Mouse (Mus musculus): ENCODE results near the gene Fam228b.
"Not testable (repeated sequence)": the region's sequence is repeated elsewhere in the genome, so short reads cannot be mapped to it uniquely, and the experiment has no call there.

Gene Fam228b

DNA sequence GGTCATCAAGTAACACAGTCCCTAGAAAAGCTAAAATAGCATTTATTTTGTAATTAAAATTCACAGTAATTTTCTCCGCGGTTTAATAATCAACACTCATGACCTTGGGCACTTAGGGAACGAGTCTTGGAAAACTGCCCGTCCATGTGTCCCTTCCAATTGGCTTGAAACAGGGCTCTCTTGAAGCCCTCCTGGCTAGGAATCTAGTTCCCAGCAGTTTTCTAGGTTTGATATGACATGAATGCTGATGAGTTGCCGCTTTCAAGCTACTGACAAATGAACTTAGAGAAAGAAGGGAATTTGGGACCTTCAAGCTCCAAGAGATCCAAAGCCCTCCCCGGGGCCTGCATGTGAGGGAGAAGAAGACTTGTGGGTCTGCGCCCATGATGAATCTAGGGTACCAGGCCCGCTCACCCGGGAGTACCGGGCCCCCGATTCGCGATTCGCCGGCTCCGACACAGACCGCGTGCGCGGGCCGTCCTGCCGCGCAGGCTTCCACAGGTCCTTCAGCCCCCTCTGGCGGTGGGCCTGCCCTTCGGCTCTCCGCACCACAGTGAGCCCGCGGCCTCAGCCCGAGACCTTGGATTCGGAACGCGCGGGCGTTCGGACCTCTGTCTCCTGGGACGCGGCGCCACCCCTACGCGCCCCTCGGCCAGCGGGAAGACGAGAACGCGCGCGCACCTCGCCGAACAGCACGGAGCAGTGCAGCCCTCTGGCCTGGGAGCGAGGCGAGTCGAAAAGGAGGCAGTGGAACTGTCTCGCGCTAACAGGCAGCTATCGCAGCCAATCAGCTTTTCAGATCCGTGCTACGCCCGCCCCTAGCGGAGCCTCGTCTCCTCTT is at the start of gene Fam228b, which contains the start of gene Pfn4:
Gene Fam228b (minus strand): TSS at position 776 of the 841 bp plus-strand sequence.
Gene Pfn4 (plus strand): TSS at position 531 of the 841 bp plus-strand sequence.
- DNase-seq = peak; percentile 97

DNA sequence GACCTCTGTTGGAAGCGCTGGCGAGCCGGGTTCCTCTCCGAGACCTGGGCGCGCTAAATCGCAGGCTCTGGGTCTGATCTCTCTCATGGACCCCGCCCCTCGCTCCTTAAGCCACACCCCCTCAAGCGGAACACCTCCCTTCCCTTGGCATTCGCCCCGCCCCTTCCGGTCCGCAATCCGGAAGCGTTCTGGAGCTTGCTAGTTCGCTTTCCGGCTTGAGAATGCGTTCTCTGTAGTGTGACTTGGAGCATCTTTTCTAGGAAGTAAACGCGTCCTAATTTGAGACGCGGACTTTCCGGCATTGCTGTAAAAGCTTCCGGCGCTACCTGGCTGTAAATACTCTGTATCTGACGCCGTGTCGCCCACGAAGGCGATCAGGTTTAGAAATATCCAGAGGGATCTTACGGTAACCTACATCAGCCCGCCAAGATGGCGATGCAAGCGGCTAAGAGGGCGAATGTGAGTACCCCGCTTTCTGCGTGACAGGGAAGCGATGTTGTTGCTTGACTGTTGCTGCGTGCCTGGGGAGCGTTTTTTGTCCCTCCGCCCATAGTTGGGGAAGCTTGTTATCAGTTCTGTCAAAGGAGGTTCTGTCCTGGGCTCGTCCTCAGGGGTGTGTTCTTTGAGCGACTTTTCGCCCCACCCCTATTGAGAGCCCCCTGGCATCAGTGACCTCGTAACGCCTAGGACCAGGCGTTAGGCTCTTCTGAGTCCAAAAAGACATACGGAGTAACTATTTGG is 48.5 kb upstream of the Fam228b start, which contains the start of gene Sf3b6:
Gene Sf3b6 (plus strand): TSS at position 184 of the 741 bp plus-strand sequence.
- DNase-seq = peak; percentile 99

DNA sequence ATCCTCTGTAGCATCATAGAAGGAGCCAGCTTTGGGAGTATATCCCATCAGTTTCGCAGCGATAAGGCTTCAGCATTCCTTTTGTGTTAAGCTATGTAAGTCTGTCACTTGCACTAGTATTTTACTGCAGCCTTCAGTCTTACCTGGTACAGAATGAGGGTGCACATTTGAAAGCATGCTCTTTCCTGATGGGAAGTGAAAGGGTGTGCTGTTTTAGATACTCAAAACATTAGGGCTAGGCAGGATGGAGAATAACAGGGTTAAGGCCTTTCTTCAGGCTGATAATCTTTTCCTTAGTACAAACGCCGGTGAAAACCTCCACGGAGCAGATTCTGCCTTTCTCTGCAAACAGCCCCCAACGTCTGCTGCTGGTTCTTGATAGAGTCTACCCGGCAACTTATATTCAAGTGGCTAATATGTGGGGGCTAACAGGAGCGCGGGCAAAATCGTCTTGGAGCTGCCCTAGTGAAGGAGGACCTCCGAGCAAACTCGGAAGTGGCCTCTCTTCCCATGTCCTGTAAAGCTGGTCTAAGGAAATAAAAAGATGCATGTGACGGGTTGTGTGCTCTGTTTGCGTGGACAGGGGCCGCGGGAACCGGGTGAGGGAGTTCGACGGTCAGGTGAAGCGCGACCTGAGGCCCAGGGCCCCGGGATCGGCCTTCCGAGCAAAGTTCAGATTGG is 47.8 kb upstream of the Fam228b start:
- DNase-seq = no peak

DNA sequence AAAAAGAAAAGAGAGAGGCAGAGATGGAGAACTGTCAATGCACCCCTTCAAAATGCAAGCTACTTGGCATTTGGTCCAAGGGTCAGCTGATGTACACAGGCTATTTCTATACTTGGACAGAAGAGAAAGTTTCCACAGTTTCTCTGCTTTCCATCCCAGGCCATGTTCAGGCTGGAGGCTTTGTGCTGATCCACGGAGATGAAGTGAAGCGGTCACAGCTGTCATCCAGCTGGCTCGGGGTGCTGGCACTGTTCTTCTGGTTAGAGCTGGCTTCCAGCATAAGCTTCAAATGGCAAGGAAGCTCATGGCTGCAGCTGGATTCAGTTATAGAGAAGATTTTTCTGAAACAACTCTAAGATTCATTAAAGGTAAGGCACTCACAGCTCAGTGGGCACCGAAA is 44.6 kb upstream of the Fam228b start:
- DNase-seq = no peak

DNA sequence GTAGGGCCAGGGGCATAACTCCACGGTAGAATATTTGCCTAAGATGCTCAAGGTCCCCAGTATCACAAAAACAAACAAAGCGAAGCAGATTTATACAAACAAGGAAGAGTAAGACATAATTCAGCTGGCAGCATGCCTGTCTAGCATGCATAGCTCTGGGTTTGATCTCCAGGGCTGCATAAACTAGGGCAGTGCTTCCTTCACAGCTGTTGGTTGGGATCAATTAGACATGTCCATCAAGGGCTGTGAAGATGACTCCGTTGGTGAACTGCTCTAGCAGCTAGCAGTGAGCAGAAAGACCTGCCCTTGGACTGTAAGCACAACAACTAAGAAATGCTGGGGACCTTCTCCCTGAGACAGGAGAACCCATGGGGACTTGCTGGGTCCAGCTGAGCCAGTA is 42.6 kb upstream of the Fam228b start:
- no peak for DNase-seq

DNA sequence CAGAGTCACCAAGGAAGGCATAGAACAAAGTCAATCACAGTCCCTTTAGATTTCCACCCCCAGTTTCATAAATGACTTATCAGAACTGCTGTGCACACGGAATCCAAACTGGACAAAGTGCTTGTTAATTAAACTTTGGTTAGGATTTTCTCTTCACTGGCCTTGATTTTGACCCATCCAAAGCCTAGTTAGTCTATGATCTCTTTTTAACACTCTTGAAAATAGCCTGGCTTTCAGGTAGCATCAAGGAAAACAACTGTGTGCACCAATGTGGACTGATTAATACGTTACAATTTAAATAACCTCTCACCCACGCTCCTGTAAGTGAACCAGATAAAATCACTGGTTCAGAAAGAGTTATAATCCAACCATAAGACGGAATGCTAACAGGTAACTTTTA is 42.0 kb upstream of the Fam228b start:
- no peak for DNase-seq

DNA sequence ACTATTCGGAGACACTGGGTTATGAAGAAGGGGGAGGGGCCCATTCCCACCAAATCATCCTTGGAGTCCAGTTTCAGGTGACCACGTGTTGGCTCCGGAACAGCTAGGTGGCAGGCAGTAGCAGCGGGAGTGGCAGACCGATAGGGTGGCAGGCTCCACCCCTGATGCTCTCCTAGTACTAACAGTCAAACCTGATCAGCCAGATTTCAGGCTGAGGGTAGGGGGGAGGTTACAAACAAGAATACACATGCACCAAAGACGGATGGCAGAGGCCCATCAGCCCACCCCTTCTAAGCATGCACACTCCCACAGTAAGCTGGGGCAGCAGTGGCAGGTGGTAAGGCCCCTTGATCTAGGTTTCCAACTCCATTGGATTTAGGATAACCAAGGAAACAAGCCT is 28.4 kb upstream of the Fam228b start:
- DNase-seq = not testable (repeated sequence)

DNA sequence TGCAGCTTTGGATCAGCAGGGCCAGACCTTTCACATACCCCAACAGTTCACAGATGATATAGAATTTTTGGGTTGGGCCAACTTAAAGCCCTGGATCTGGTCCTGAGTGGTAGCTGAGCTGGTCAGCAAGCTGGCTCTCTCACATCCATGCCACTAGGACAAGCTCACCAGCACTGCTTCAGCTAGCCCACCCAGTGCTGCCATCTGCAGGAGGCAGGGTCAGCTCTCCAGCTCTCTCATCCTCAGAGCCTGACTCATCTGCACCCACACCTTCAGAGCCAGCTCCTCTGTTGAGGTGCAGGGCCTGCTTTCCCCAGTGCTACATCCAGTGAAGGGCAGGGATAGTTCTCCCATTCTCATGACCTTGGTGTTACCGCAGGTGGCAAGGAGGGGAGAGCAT is 24.7 kb upstream of the Fam228b start:
- DNase-seq = no peak

DNA sequence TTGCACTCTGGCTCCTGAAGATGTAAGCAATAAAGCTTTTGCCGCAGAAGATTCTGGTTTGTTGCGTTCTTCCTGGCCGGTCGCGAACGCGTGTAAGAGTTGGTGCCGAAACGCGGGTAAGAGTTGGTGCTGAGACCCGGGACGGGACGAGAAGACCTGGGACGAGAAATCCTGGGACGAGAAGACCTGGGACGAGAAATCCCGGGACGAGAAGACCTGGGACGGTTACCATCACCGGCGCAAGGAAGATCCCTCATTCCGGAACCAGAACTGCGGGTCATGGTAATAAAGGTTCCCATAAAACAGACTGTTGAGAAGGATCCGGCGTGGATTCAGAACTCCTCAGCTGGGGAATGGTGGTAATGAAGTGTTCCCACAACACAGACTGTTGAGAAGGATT is 19.1 kb upstream of the Fam228b start:
- DNase-seq = not testable (repeated sequence)

DNA sequence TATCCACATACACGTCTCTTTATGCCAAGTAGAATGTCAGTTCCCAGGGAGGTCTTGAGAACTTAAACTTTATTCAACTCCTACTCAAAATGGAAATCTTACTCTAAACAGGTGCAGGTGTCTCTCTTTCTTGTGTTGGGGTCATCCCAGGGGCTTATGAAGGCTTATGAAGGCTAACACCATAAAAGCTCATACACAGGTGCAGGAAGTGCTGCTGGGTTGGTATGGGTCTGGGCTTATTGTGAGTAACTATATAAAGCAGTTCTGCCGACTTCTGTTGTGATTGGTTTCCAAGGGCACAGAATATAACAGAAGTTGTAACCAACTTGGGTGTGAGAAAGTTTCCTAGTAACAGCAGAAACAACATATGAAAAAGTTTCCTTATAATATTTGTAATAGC is 15.4 kb upstream of the Fam228b start:
- no peak for DNase-seq

DNA sequence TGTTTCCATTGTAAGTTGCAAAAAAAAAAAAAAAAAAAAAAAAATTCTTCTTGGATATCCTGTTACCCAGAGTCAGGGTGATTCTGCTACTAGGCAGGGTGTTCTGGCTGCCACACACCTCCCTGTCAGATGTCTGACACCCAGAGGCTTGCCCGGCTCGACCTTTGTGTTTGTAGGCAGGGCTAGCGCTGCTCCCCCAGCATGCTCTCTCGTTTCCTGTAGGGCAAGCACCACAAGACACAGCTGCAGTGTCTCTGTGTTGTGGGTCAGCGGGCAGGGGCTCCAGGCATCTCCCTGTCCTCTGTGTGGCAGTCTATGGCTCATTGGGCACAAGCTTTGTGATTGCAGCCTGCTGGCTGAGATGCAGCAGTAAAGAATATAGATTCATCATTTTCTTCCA is 14.5 kb upstream of the Fam228b start:
- no peak for DNase-seq

DNA sequence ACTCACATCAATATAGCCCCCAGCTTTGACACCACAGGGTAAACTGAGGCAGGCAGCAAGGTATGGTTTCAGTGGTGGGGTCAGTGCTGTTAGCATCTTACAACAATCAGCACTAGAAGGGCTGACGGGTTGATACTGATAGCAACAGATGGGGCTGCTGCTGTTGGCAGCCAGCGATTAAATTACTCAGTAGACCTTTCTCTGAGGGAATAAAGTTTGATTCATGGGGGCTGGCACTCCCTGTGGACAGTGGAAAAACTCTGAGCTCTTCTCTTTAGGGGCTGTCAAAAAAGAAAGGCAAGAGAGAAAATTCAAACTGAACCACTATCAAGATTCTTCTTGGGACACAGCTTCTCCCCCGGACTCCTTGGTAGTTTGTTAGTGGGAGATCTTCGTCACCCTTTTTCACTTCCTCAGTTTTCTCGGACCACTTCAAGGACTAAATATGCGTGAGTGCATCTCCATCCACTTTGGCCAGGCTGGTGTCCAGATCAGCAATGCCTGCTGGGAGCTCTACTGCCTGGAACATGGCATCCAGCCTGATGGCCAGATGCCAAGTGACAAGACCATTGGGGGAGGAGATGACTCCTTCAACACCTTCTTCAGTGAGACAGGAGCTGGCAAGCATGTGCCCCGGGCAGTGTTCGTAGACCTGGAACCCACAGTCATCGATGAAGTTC is 12.8 kb upstream of the Fam228b start:
- peak; percentile 28 for DNase-seq

DNA sequence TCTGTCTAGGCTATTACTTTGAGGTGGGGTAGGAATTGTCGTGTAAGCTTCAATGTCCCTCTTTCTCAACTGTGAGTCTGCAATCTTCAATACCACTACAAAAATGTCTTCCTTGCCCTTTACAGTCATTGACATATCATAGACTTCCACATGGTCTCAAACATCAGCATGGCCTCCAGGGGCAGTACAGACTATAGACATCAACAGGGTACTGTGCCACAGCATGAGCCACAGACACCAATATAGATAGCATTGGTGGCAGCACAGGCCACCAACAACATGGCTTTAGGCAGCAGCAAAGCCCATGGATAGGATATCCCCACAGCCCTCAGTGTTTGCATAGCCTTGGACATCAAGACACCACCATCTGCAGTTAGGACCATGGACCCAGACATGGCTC is 12.2 kb upstream of the Fam228b start:
- DNase-seq = no peak

DNA sequence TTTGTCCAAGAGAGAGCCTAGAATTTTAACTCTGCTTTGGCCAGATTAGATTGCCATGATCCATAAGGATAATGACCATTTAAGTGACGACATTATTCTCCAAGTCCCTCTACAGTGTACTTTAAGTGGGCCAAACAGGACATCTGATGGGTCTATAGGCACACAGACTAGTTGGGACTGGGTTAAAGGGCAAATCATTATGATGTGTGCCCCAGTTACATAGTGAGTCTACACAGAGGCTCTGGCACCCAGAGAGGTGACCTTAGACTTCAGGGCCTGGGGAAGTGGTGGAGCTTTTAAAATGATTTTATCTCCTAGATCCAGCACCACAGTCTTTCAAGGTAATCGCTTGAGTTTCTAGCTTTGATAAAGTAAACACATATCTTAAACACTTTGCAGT is 11.2 kb upstream of the Fam228b start:
- DNase-seq = no peak

DNA sequence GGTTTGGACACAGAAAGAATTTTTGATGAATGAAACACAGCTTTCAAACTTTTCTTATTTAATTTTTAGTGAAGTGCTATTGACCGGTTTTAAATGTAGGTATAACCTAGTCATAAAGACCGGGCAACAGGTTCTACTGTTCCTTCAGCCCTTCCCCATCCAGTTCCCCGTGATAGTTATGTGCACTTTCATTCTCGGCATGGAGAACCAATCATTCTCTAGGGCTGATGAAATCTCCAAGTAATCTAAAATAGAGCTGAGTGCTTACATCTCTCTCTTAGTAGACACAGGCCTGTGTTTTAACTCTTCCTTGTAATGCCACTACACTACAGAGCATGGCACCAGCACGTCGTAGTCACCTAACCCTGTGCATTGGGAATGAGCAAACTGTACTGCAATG is 8.7 kb upstream of the Fam228b start:
- DNase-seq = no peak

DNA sequence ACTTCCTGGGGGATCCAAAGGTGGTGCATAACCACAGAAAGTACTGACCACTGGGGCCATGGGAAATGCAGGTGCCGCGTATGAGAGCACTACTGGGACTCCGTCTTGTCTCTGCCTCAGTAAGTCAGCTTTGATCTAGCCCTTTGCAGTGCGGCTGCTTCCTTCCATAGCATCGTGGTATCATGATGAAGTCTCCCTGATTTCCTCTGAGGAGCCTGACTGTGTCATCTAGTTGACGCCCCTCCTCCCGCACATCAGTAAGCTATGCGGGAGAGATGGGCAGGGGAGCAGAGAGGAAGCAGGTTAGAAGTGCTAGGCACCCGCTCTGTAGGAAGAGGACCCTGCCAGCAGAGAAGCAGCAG is 6.5 kb upstream of the Fam228b start:
- no peak for DNase-seq

DNA sequence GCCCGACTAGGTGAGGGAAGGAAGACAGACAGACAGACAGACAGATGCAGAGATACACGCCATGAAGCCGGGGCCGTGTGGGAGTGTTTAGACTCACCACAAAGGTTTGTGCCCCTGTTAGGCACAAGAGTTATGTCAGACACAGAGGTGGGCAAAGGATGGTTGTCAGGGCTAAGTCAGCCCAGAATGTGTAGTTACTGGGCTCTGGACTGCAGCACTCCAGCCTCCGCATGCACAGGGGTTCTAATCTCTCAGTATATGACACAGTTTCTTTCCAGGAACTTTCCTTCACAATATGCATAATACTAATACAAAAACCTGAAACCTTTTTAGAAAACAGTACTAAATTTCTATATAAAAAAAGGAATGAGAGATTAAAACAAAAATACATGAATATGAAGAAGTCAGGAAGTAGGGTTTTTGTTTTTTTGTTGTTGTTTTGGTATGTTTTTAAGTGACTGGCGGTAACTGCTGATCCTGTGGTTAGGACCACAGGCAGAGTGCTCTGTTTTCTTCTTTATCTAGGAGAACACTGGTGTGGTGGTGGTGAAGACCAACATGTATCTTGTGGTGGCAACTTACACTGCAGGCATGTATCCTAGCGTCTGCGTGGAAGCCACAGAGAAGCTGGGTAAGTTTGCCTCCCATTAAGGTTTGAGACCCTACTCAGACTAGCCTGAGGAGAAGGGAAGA is 6.0 kb upstream of the Fam228b start:
- DNase-seq = no peak

DNA sequence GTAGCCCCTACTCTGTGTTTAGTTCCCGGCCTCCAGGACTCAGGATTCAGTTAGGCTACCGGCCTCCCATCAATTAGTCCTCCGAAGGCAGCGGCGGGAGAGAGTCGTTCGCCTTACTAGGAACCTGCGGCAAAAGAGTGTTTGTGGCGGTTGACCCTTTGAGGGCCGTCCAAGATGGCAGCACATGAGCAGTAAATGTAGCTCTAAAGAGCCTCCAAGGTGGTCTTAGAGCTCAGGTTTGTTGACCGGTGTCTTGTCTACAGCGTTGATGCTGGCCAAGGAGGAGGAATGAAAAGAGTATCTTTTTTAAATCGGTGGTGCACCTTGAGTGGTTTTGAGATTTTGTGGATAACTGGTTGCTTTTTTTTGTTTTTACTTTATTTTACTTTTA is 261 bp upstream of the Fam228b start:
- DNase-seq = no peak

DNA sequence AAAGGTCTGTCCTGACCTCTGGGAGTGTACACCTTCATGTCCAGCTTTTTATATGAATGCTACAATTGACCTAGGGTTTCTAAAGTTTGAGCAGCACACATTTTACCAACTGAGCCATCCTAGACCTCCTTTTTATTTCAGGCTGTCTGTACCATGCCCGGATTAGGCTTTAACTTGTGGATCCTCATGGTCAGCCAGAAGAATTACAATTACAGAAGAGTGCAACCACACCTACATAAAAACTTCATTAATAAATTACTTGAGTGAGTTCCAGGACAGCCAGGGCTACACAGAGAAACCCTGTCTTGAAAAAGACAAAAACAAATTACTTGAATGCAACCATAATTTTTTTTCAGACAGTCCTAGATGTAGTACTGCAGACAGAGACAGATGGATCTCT is 12.0 kb downstream of the Fam228b start:
- DNase-seq = no peak

DNA sequence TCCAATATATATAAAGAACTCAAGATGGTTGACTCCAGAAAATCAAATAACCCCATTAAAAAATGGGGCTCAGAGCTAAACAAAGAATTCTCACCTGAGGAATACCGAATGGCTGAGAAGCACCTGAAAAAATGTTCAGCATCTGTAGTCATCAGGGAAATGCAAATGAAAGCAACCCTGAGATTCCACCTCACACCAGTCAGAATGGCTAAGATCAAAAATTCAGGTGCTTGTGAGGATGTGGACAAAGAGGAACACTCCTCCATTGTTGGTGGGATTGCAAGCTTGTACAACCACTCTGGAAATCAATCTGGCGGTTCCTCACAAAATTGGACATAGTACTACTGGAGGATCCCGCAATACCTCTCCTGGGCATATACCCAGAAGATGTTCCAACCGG is 14.6 kb downstream of the Fam228b start:
- DNase-seq = not testable (repeated sequence)

DNA sequence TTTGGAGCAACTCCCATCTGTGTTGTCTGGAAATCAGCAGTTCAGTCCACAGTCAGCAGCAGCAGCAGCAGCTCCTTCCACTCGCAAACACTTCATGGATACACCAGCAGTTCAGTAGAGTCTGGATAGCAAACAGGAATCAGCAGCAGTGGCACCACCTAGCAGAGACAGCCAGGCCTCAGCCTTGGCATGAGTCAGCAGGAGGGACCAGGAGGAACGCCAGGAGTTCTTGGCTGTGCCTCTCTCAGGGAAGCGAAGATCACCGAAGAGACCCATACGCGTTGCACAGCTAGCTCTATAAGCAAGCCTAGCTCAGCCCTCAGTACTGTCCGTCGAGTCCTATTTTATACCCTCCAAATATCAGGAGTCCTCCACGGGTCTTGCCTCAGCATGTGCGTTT is 24.6 kb downstream of the Fam228b start:
- no peak for DNase-seq

DNA sequence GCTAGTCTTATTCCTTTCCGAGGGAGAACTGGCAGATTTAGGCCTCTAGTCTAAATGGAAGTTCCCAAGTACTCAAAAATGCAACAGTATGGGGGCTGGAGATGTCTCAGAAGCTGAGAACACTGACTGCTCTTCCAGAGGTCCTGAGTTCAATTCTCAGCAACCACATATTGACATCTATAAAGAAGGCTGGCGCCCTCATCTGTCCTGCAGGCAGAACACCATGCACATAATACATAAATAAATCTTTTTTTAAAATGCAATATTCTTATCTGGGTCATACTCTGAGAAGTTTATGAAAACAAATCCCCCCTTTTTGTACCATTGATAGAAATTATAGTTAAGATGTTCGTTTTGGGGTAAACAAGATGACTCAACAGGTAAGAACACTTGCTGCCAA is 26.9 kb downstream of the Fam228b start:
- no peak for DNase-seq
